22 mouse cellular contexts compared by ENCODE assay signal in the genomic region with DNA sequence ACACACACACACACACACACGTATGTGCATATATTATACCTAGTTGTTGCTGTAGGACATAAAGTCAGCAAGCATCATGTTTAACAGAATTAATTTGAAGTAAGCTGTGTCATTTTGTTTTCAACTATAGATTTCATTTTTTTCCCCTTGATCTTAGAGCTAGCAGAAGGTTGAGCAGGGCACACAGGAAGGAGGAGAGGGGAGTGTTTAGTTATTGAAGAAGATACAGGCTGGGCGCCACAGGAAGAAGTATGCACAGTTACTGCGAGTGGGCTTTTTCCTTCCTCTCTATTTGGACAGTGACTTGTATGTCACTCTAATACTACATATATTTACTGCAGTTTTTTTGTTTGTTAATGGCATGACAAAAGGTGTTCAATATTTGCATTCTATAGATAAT. TPM values are rescaled to one million over a fixed set of nuclear protein-coding genes. Genes with fewer than 3 reads are reported as not detected.
DNase-seq lines count a peak whose midpoint lies in the region; TF ChIP-seq lines count a peak whose summit lies in the region.
"Had no signal": no experiment of that assay in that cellular context is flagged by ENCODE, and none has a peak within 500 bp of the region (broad histone marks: within the 10 kb centered on the region; RNA-seq: fewer than 3 reads in every experiment).

No protein-coding gene starts in this region.

- H3K4me3 ChIP-seq in cerebellum, adult 2 months (replicated peaks; ENCODE audit: insufficient read depth, low read depth, low read length), result no peak overlapping the region
- H3K4me3 ChIP-seq: embryonic facial prominence, embryonic 10.5 days; embryonic facial prominence, embryonic 12.5 days; forebrain, embryonic 13.5 days; forebrain, embryonic 15.5 days had no signal

- H3K27me3 ChIP-seq in cerebellum, adult 2 months (ENCODE audit: control insufficient read depth, insufficient read depth, low read length), result no peaks in the 10 kb centered on the region
- H3K27me3 ChIP-seq: CH12.LX; embryonic facial prominence, embryonic 12.5 days; forebrain, embryonic 13.5 days; forebrain, embryonic 15.5 days; Patski had no signal

- intact Hi-C loops in left cerebral cortex, postnatal 4 days (cut with DNase I), result no loop called here

- peak; percentile 53 for DNase-seq in CD4-positive, CD25-positive, alpha-beta regulatory T cell, adult 2 months (ENCODE audit: low read depth, low spot score)
- peak; percentile 19 for DNase-seq in T-cell, adult 2 months (ENCODE audit: low spot score)
- DNase-seq in induced T-regulatory cell, adult 2 months (ENCODE audit: low read depth), result peak; percentile 15
- peak; percentile 60 for DNase-seq in naive thymus-derived CD4-positive, alpha-beta T cell, adult 2 months (ENCODE audit: low read depth)
- DNase-seq in left cerebral cortex, postnatal 4 days, result no peak
- DNase-seq in right cerebral cortex, postnatal 14 days, result no peak
- DNase-seq in adrenal gland, postnatal 36 days, result no peak
- no peak for DNase-seq in cerebellum, adult 2 months
- DNase-seq: adrenal gland, adult 8-10 months; adrenal gland, postnatal 14 days; cerebellum, adult 11 months; cerebellum, adult 18-20 months; cerebellum, adult 9-10 months; cerebellum, postnatal 10 days; cerebellum, postnatal 25 days; forebrain, postnatal 0 days had no signal

- H3K4me1 ChIP-seq in cerebellum, adult 2 months (ENCODE audit: control insufficient read depth, insufficient read depth, low read length), result no peaks in the 10 kb centered on the region
- H3K4me1 ChIP-seq: embryonic facial prominence, embryonic 10.5 days; embryonic facial prominence, embryonic 12.5 days; forebrain, embryonic 13.5 days; forebrain, embryonic 15.5 days had no signal

- 91% methylated on average over 3 of the region's 3 CpGs for WGBS in cerebellum, adult 2 months

- no peak overlapping the region for H3K27ac ChIP-seq in cerebellum, adult 2 months (ENCODE audit: insufficient read depth, low read length)
- H3K27ac ChIP-seq: embryonic facial prominence, embryonic 10.5 days; embryonic facial prominence, embryonic 12.5 days; forebrain, embryonic 13.5 days; forebrain, embryonic 15.5 days had no signal

- no peak for TF ChIP-seq POLR2A in cerebellum, adult 2 months (IDR thresholded peaks at IDR 0.05; ENCODE audit: borderline replicate concordance, insufficient read depth, low read length)

- no peak for TF ChIP-seq CTCF in cerebellum, adult 2 months (IDR thresholded peaks at IDR 0.05; ENCODE audit: borderline replicate concordance, insufficient read depth, low read depth, low read length)

RNA-seq across cellular contexts. Expression of gene Smc6, which starts 14.2 kb away (rescaled TPM):
- 10 to 100 TPM; 41.1 to 43.1 TPM for total RNA-seq in left cerebral cortex, postnatal 4 days (2021)
- total RNA-seq in adrenal gland, postnatal 36 days (2021), result 10 to 100 TPM; 38.0 to 42.5 TPM
- 44.3 and 46.1 TPM in 2 replicates for polyA plus RNA-seq in cerebellum, adult 2 months (2012; rRNA removed)

RNA-seq across cellular contexts. Expression of gene Gen1, which starts 14.3 kb away (rescaled TPM):
- total RNA-seq in left cerebral cortex, postnatal 4 days (2021), result 1 to 10 TPM; 5.4 to 6.4 TPM
- total RNA-seq in adrenal gland, postnatal 36 days (2021), result 1 to 10 TPM; 2.5 to 2.7 TPM
- 0.29 and 0.67 TPM in 2 replicates for polyA plus RNA-seq in cerebellum, adult 2 months (2012; rRNA removed)

Comparison
In these comparisons a context has a peak if more than half of its experiments do, and no peak if none do; other contexts are left out.
1. DNase-seq: peak in CD4-positive, CD25-positive, alpha-beta regulatory T cell, adult 2 months (single experiment), T-cell, adult 2 months (single experiment), induced T-regulatory cell, adult 2 months (single experiment) and naive thymus-derived CD4-positive, alpha-beta T cell, adult 2 months (single experiment); none in left cerebral cortex, postnatal 4 days (single experiment), right cerebral cortex, postnatal 14 days (single experiment), adrenal gland, postnatal 36 days (0 of 2) and cerebellum, adult 2 months (0 of 2).